Mouse (Mus musculus) G1E (cell line): ENCODE data around the gene Timm44.

Experiments used
- CTCF ChIP-seq: IDR thresholded peaks from 2 replicates; pipeline ENCODE4 v1.5.1; 2012; ENCODE audit warnings: low read depth, low read length, inconsistent platforms, mixed read lengths
- GATA1 ChIP-seq: IDR thresholded peaks from 2 replicates; pipeline ENCODE4 v1.6.1; 2012; ENCODE audit warnings: borderline replicate concordance, low read length, inconsistent platforms, mixed read lengths
- GATA2 ChIP-seq: IDR thresholded peaks from 2 replicates; pipeline ENCODE4 v1.6.1; 2012; ENCODE audit warnings: low read depth, low read length, inconsistent platforms, borderline replicate concordance
- POLR2AphosphoS5 ChIP-seq: IDR thresholded peaks from 2 replicates; pipeline ENCODE4 v1.6.1; 2012; ENCODE audit warnings: low read depth, low read length, inconsistent platforms; ENCODE audit not compliant: insufficient replicate concordance
- TAL1 ChIP-seq: conservative IDR thresholded peaks from 2 replicates; pipeline ENCODE4 v1.6.1; 2012; ENCODE audit warnings: low read depth, low read length, inconsistent platforms, mixed read lengths

GRCm38 (mm10) chr8:4238434-4239192 is 37.1 kb downstream of the Timm44 start, which contains the start of the genes Map2k7 and Gm49320:
- TF ChIP-seq TAL1 (no peak), CTCF (no peak), GATA1 (no peak), POLR2AphosphoS5 (no peak), GATA2 (no peak)
